Mouse (Mus musculus): ENCODE measurements at regions not wholly inside any gene's neighbourhood (a gene's known extent, or its start where the extent isn't known, plus 50 kb on each side); places are given as distances from the start of the nearest gene placed in this dataset.

- 95% methylated on average over 6 of the region's 6 CpGs for WGBS
- no peak overlapping the region for H3K9ac ChIP-seq (replicated peaks)
- H3K9me3 ChIP-seq (replicated peaks): no peaks in the 10 kb centered on the region
- H3K36me3 ChIP-seq: no peaks in the 10 kb centered on the region
- H3K27me3 ChIP-seq (replicated peaks): no peaks in the 10 kb centered on the region
- no peak overlapping the region for H3K4me3 ChIP-seq (replicated peaks)
- no peak overlapping the region for H3K4me2 ChIP-seq
- H3K27ac ChIP-seq (replicated peaks): no peak overlapping the region
- H3K4me1 ChIP-seq: no peaks in the 10 kb centered on the region
- ATAC-seq (ENCODE audit: low FRiP score): no peak
These were observed 204.3 kb downstream of the Rpl36a-ps1 start for GRCm38 (mm10) chr14:98789794-98790193.

GRCm38 (mm10) chr14:98781711-98782110 lies 212.4 kb downstream of the Rpl36a-ps1 start:
- H3K9ac ChIP-seq (replicated peaks): no peak overlapping the region

GRCm38 (mm10) chr14:98772080-98772479 lies 222.0 kb downstream of the Rpl36a-ps1 start:
- Histone ChIP-seq H3K4me3 (replicated peaks) (no peak overlapping the region), H3K27ac (replicated peaks) (no peak overlapping the region), H3K9me3 (replicated peaks) (no peaks in the 10 kb centered on the region), H3K9ac (replicated peaks) (no peak overlapping the region), H3K27me3 (replicated peaks) (no peaks in the 10 kb centered on the region), H3K4me2 (no peak overlapping the region), H3K36me3 (no peaks in the 10 kb centered on the region), H3K4me1 (no peaks in the 10 kb centered on the region)
- 84% methylated on average over 4 of the region's 4 CpGs for WGBS
- no peak for ATAC-seq (ENCODE audit: low FRiP score)

More at GRCm38 (mm10) chr14:98781711-98782110, 212.4 kb downstream of the Rpl36a-ps1 start:
- WGBS: 94% methylated on average over 12 of the region's 12 CpGs
- H3K4me3 ChIP-seq (replicated peaks): no peak overlapping the region
- H3K4me2 ChIP-seq: no peak overlapping the region
- H3K27ac ChIP-seq (replicated peaks): no peak overlapping the region
- no peaks in the 10 kb centered on the region for H3K4me1 ChIP-seq
- no peaks in the 10 kb centered on the region for H3K36me3 ChIP-seq
- no peaks in the 10 kb centered on the region for H3K9me3 ChIP-seq (replicated peaks)
- ATAC-seq (ENCODE audit: low FRiP score): no peak
- no peaks in the 10 kb centered on the region for H3K27me3 ChIP-seq (replicated peaks)

DNA sequence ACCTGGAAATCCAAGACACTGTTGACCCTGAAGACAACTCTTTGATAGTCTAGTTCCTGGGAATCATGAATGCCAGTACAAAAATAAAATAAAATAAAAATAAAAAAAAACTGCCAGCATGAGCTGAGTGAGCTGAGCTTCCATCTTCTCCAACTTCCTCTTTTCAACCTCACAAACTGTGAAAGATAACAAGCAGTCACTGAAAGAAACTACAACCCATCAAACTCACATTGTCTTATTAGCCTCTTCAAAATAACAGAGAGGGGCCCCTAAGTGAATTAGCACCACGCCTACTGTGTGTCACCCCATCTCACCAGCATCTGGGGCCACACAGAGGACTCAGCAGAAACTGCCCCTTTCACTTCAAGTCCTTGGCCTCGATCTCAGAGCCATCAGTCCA lies 225.3 kb downstream of the Rpl36a-ps1 start:
- no peaks in the 10 kb centered on the region for H3K36me3 ChIP-seq
- H3K27me3 ChIP-seq (replicated peaks): no peaks in the 10 kb centered on the region
- H3K27ac ChIP-seq (replicated peaks): no peak overlapping the region
- 87% methylated on average over 2 of the region's 2 CpGs for WGBS
- no peak overlapping the region for H3K4me3 ChIP-seq (replicated peaks)
- no peaks in the 10 kb centered on the region for H3K9me3 ChIP-seq (replicated peaks)
- H3K4me2 ChIP-seq: no peak overlapping the region
- no peak overlapping the region for H3K9ac ChIP-seq (replicated peaks)
- H3K4me1 ChIP-seq: no peaks in the 10 kb centered on the region
- no peak for ATAC-seq (ENCODE audit: low FRiP score)

DNA sequence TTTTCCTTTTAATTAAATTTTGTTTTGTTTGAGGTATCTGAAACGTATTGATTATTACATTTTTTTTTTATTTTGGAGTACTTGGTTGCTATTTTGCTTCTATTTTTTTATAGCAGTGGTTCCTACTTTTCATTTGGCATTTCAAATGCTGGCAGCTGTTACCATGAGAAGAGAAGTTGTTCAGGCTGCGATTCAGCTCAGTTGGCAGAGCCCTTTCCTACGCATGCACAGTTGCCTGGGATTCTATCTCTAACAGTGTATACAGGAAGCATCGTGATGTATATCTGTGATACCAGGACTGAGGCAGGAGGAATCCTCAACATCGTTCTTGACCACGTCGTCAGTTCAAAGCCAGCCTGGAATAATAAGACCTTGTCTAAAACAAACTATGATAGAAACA lies 226.6 kb downstream of the Rpl36a-ps1 start:
- WGBS: 87% methylated on average over 7 of the region's 7 CpGs
- no peak overlapping the region for H3K27ac ChIP-seq (replicated peaks)

DNA sequence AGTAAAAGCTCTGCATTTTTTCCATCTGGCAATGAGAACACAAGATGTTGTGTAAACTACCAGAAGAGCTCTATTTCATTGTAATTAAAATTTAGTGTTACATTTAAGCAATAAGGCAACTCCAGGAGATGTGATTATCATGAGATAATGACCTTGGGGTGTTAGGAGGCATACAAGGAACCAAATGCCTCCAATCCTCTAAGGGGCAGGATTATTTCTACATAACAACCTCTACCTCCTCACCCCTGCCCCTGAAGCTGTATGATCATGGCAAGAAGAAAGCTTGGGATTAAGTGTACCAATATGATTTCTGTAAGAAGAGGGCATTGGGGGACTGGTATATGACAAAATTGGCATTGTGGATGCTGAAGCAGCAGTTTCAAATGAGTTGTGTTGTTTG lies 228.8 kb downstream of the Rpl36a-ps1 start:
- no peaks in the 10 kb centered on the region for H3K4me1 ChIP-seq
- no peak; the same call in 1 of the 2 replicates for ATAC-seq (ENCODE audit: low FRiP score)

More for the DNA sequence above, 226.6 kb downstream of the Rpl36a-ps1 start:
- no peak for ATAC-seq (ENCODE audit: low FRiP score)
- Histone ChIP-seq H3K4me2 (no peak overlapping the region), H3K9ac (replicated peaks) (no peak overlapping the region), H3K36me3 (no peaks in the 10 kb centered on the region), H3K9me3 (replicated peaks) (no peaks in the 10 kb centered on the region), H3K4me3 (replicated peaks) (no peak overlapping the region), H3K4me1 (no peaks in the 10 kb centered on the region), H3K27me3 (replicated peaks) (no peaks in the 10 kb centered on the region)

DNA sequence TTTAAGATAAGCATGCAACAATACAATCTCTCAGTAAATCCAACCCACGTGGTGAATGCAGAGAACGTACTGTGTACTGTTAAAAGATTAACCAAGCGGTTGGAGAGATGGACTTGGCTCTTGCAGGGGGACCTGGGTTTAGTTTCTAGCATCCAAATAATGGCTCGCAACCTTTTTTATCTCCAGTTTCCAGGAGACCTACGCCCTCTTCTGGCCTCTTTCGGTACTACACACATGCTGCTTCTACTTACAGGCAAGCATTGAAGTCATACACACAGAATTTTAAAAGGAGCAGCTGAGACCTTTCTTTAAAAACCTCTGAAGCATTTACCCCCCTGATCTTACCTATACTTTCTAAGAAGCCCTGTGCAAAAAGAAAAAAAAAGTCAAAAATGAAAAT lies 243.4 kb downstream of the Rpl36a-ps1 start:
- H3K27ac ChIP-seq (replicated peaks): no peak overlapping the region
- WGBS: 96% methylated on average over 6 of the region's 6 CpGs
- no peaks in the 10 kb centered on the region for H3K36me3 ChIP-seq
- H3K9ac ChIP-seq (replicated peaks): no peak overlapping the region
- no peaks in the 10 kb centered on the region for H3K4me1 ChIP-seq
- no peak overlapping the region for H3K4me3 ChIP-seq (replicated peaks)
- H3K27me3 ChIP-seq (replicated peaks): no peaks in the 10 kb centered on the region
- H3K4me2 ChIP-seq: no peak overlapping the region
- no peak for ATAC-seq (ENCODE audit: low FRiP score)
- H3K9me3 ChIP-seq (replicated peaks): no peaks in the 10 kb centered on the region

More for the DNA sequence above, 228.8 kb downstream of the Rpl36a-ps1 start:
- Histone ChIP-seq H3K27ac (replicated peaks) (no peak overlapping the region), H3K4me3 (replicated peaks) (no peak overlapping the region), H3K4me2 (no peak overlapping the region), H3K36me3 (no peaks in the 10 kb centered on the region), H3K9me3 (replicated peaks) (no peaks in the 10 kb centered on the region), H3K9ac (replicated peaks) (no peak overlapping the region), H3K27me3 (replicated peaks) (no peaks in the 10 kb centered on the region)

- WGBS: 83% methylated on average over 14 of the region's 14 CpGs
These were observed 244.8 kb downstream of the Rpl36a-ps1 start for GRCm38 (mm10) chr14:98749086-98750027.

GRCm38 (mm10) chr14:98747159-98747775 lies 246.9 kb downstream of the Rpl36a-ps1 start:
- no peaks in the 10 kb centered on the region for H3K27me3 ChIP-seq (replicated peaks)
- no peak overlapping the region; the same call in 1 of the 2 replicates for H3K4me2 ChIP-seq
- ATAC-seq (ENCODE audit: low FRiP score): no peak
- no peaks in the 10 kb centered on the region for H3K4me1 ChIP-seq
- WGBS: 51% methylated on average over 16 of the region's 16 CpGs
- H3K27ac ChIP-seq (replicated peaks): no peak overlapping the region
- no peaks in the 10 kb centered on the region for H3K9me3 ChIP-seq (replicated peaks)
- no peak overlapping the region for H3K4me3 ChIP-seq (replicated peaks)
- H3K9ac ChIP-seq (replicated peaks): no peak overlapping the region
- H3K36me3 ChIP-seq: no peaks in the 10 kb centered on the region

More at GRCm38 (mm10) chr14:98749086-98750027, 244.8 kb downstream of the Rpl36a-ps1 start:
- Histone ChIP-seq H3K4me1 (no peaks in the 10 kb centered on the region), H3K9ac (replicated peaks) (no peak overlapping the region), H3K27ac (replicated peaks) (no peak overlapping the region), H3K36me3 (no peaks in the 10 kb centered on the region), H3K4me3 (replicated peaks) (no peak overlapping the region), H3K4me2 (no peak overlapping the region), H3K9me3 (replicated peaks) (no peaks in the 10 kb centered on the region), H3K27me3 (replicated peaks) (no peaks in the 10 kb centered on the region)
- ATAC-seq (ENCODE audit: low FRiP score): no peak

DNA sequence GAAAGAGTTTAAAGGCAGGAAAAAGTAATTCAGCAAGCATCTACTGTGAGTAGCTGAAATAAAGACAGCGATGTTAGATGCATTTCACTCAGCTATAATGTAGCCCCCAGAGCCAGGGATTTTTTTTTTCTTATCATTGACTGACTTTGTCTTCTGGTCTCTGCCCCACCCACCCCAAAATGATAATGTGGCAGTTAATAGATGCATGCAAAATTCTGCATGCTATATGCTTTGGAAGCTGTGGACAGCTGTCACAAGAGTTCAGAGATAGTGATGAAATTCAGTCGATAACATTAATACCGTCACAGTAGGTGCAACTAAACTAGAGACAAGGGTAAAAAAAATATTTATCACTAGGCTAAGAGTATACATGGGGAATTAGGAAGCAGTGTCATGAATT lies 263.7 kb downstream of the Rpl36a-ps1 start:
- 94% methylated on average over 3 of the region's 3 CpGs for WGBS
- H3K9ac ChIP-seq (replicated peaks): no peak overlapping the region
- H3K27me3 ChIP-seq (replicated peaks): no peaks in the 10 kb centered on the region
- no peaks in the 10 kb centered on the region for H3K9me3 ChIP-seq (replicated peaks)
- H3K36me3 ChIP-seq: no peaks in the 10 kb centered on the region
- H3K4me2 ChIP-seq: no peak overlapping the region
- ATAC-seq (ENCODE audit: low FRiP score): no peak
- no peak overlapping the region for H3K4me3 ChIP-seq (replicated peaks)
- H3K27ac ChIP-seq (replicated peaks): no peak overlapping the region
- no peaks in the 10 kb centered on the region for H3K4me1 ChIP-seq

DNA sequence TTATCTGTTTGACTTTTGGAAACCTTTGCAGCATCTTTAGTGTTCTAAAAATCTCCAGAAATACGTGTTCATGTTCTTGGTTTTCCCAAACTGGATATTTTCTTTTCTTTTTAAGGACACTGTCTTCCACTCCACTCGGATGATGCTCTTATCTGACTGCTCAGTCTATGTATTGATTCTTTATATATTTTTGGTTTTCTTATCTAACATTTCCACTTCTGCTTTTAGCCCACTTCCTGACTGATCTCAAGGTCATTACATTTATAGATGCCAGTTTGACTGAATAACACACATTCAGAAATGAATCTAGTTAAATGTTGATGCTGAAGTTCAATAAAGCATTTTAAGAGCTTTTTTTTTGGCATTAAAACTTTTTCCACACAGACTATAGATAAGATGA lies 265.3 kb downstream of the Rpl36a-ps1 start:
- H3K9ac ChIP-seq (replicated peaks): no peak overlapping the region
- no peaks in the 10 kb centered on the region for H3K4me1 ChIP-seq
- no peak for ATAC-seq (ENCODE audit: low FRiP score)
- 82% methylated on average over 2 of the region's 2 CpGs for WGBS
- H3K27ac ChIP-seq (replicated peaks): no peak overlapping the region
- no peak overlapping the region for H3K4me2 ChIP-seq
- H3K9me3 ChIP-seq (replicated peaks): no peaks in the 10 kb centered on the region
- H3K36me3 ChIP-seq: no peaks in the 10 kb centered on the region
- no peaks in the 10 kb centered on the region for H3K27me3 ChIP-seq (replicated peaks)
- H3K4me3 ChIP-seq (replicated peaks): no peak overlapping the region

DNA sequence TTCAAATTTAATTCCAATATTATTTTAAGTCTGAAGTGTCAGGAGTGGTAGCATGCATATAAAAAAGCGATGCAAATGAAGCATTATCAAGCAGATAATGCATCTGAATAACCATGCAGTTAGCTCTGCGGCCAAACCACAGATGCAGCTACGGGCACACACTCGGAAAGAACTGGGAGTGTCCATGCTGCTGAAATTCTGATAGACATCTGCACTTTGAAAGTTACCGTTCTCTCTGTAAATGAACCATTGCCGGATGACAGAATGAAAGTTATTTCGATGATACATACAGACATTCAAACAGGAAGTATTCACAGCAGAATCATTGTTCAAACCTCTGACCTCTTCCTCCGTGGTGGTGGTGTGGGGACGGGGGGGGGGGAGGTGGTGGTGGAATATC lies 271.6 kb downstream of the Rpl36a-ps1 start:
- Histone ChIP-seq H3K27ac (replicated peaks) (no peak overlapping the region), H3K4me2 (no peak overlapping the region), H3K9ac (replicated peaks) (no peak overlapping the region), H3K4me1 (no peaks in the 10 kb centered on the region), H3K9me3 (replicated peaks) (no peaks in the 10 kb centered on the region), H3K27me3 (replicated peaks) (no peaks in the 10 kb centered on the region), H3K36me3 (no peaks in the 10 kb centered on the region), H3K4me3 (replicated peaks) (no peak overlapping the region)
- WGBS: 83% methylated on average over 9 of the region's 9 CpGs
- ATAC-seq (ENCODE audit: low FRiP score): no peak
